Mouse (Mus musculus): Measurements from ENCODE around the gene 9930111J21Rik1. TPM values are rescaled to one million over a fixed set of nuclear protein-coding genes. Genes with fewer than 3 reads are reported as not detected.
"Not testable (repeated sequence)": the region's sequence is repeated elsewhere in the genome, so short reads cannot be mapped to it uniquely, and the experiment has no call there.

Gene 9930111J21Rik1
- polyA plus RNA-seq, 1 experiment from 2014 or later: 0.39 TPM

DNA sequence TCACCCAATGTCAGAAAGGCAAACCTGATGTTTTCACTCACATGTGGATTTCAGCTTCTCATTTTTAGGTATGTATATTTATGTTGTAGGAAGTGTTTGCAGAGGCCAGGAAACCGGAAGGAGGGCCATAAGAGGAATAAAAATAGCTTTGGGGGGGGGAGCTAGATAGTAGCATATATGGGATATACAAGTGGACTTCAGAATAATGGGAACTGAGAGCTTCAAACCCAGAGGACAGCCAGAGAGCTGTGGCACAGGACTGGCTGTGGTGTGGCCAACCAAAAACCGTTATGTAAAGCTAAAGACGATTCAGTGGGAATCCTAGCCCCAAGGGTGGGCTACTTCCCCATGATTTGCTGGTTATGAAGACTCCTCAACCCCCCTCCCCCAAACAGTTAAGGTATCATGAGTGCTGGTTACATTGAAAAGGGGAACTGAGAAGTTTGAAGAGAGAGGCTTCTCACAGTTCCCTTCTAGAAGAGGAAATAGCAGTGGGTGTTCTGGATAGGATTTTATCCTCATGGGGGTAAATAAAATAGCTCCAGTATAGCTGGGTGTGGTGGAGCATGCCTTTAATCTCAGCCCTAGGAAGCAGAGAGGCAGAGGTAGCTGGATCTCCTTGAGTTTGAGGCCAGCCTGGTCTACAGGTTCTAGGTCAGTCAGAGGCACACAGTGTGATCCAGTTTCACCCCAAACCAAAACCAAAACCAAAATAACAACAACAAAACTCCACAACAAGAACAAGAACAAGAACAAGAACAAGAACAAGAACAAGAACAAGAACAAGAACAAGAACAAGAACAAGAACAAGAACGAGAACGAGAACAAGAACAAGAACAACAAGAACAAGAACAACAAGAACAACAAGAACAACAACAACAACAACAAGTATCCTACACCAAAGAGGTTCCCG is 78.3 kb downstream of the 9930111J21Rik1 start:
- H3K27ac ChIP-seq (replicated peaks; ENCODE audit: low read depth, low read length); H3K27me3 ChIP-seq (replicated peaks; ENCODE audit: control insufficient read depth, insufficient read depth, low read length); DNase-seq (ENCODE audit: low spot score); H3K9ac ChIP-seq (ENCODE audit: low read depth, low read length); H3K4me1 ChIP-seq (ENCODE audit: control insufficient read depth, insufficient read depth, low read length); H3K4me3 ChIP-seq (ENCODE audit: low read depth, low read length); H3K4me2 ChIP-seq (ENCODE audit: low read depth, low read length); H3K36me3 ChIP-seq (ENCODE audit: control insufficient read depth, insufficient read depth, low read length); H3K9me3 ChIP-seq (ENCODE audit: control insufficient read depth, low read length); ATAC-seq (ENCODE audit: low read depth): not testable (repeated sequence)
- 73% methylated on average over 6 of the region's 6 CpGs for WGBS

DNA sequence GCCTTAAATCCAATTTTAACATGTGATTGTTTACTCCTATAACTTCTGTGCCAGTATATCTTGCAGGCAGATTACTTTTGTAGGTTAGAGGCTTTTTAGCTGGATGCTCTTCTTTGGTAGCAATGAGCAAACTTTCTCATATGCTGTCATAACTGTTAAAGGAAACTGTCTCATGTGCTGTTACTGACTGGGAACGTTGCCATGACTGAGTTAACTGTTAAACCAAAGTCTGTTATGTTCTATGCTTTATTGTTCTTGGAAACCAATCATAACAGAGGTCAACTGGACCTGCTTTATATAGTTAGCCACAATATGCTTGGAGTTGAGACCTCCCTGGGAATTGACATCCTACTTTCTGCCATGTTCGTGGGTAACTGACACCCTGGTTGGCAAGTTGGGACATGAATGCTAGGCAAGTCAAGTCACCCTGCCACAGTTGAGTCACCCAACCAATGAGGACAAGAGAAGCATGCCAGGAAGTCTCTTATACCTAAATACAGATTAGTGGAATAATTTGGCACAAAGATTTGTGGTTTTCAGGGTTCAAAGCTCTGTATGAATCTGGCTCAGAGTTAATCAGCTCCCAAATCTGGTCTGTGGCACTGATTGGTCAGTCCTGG is 80.3 kb downstream of the 9930111J21Rik1 start:
- no peak overlapping the region for H3K4me2 ChIP-seq (ENCODE audit: low read depth, low read length)

More for the DNA sequence above, 80.3 kb downstream of the 9930111J21Rik1 start:
- Histone ChIP-seq H3K27me3 (replicated peaks; ENCODE audit: control insufficient read depth, insufficient read depth, low read length) (no peaks in the 10 kb centered on the region), H3K36me3 (ENCODE audit: control insufficient read depth, insufficient read depth, low read length) (no peaks in the 10 kb centered on the region), H3K4me3 (ENCODE audit: low read depth, low read length) (no peak overlapping the region), H3K9ac (ENCODE audit: low read depth, low read length) (no peak overlapping the region), H3K9me3 (ENCODE audit: control insufficient read depth, low read length) (no peaks in the 10 kb centered on the region), H3K4me1 (ENCODE audit: control insufficient read depth, insufficient read depth, low read length) (no peaks in the 10 kb centered on the region), H3K27ac (replicated peaks; ENCODE audit: low read depth, low read length) (no peak overlapping the region)
- ATAC-seq (ENCODE audit: low read depth) (no peak), DNase-seq (ENCODE audit: low spot score) (no peak)
- 58% methylated on average over 2 of the region's 2 CpGs for WGBS

Other genes starting within 250 kb of the 9930111J21Rik1 start
- 912 and 926 TPM in 2 replicates for gene Rack1, start 179.1 kb downstream of the 9930111J21Rik1 start, polyA plus RNA-seq (2014; fragmentation: Nextera tagmentation; extraction: Ambion mirVana)
- gene Trim41, start 162.0 kb downstream of the 9930111J21Rik1 start, polyA plus RNA-seq (2014; fragmentation: Nextera tagmentation; extraction: Ambion mirVana): 5.2 and 5.3 TPM in 2 replicates
- gene Trim7, start 153.3 kb downstream of the 9930111J21Rik1 start, polyA plus RNA-seq (2014; fragmentation: Nextera tagmentation; extraction: Ambion mirVana): 1.3 TPM in 2 replicates
- gene Gm12184, start 152.7 kb downstream of the 9930111J21Rik1 start, polyA plus RNA-seq (2014; fragmentation: Nextera tagmentation; extraction: Ambion mirVana): 3.4 and 4.6 TPM in 2 replicates
- gene Irgm1, start 107.7 kb downstream of the 9930111J21Rik1 start, polyA plus RNA-seq (2014; fragmentation: Nextera tagmentation; extraction: Ambion mirVana): 6.9 and 7.6 TPM in 2 replicates
- gene Gm5431, start 77.2 kb downstream of the 9930111J21Rik1 start, polyA plus RNA-seq (2014; fragmentation: Nextera tagmentation; extraction: Ambion mirVana): 0.36 and 0.56 TPM in 2 replicates
- gene Psme2b, start 33.2 kb downstream of the 9930111J21Rik1 start, polyA plus RNA-seq (2014; fragmentation: Nextera tagmentation; extraction: Ambion mirVana): 2.8 and 3.4 TPM in 2 replicates
- gene Olfr56, start 509 bp downstream of the 9930111J21Rik1 start, polyA plus RNA-seq (2014; fragmentation: Nextera tagmentation; extraction: Ambion mirVana): 0.08 TPM in 1 of 2 replicates, not detected in the other
- gene Gm12185, start 12.8 kb upstream of the 9930111J21Rik1 start, polyA plus RNA-seq (2014; fragmentation: Nextera tagmentation; extraction: Ambion mirVana): not detected in 2 replicates
- gene Tgtp1, start 14.8 kb upstream of the 9930111J21Rik1 start, polyA plus RNA-seq (2014; fragmentation: Nextera tagmentation; extraction: Ambion mirVana): 0.81 TPM in 1 of 2 replicates, not detected in the other
- gene 9930111J21Rik2, start 71.8 kb upstream of the 9930111J21Rik1 start, polyA plus RNA-seq (2014; fragmentation: Nextera tagmentation; extraction: Ambion mirVana): 0.59 and 0.81 TPM in 2 replicates
- gene Tgtp2, start 84.8 kb upstream of the 9930111J21Rik1 start, polyA plus RNA-seq (2014; fragmentation: Nextera tagmentation; extraction: Ambion mirVana): 0.11 and 0.28 TPM in 2 replicates
- 1.8 and 2.4 TPM in 2 replicates for gene Ifi47, start 97.2 kb upstream of the 9930111J21Rik1 start, polyA plus RNA-seq (2014; fragmentation: Nextera tagmentation; extraction: Ambion mirVana)
- gene Olfr1396, start 135.5 kb upstream of the 9930111J21Rik1 start, polyA plus RNA-seq (2014; fragmentation: Nextera tagmentation; extraction: Ambion mirVana): 0.08 and 0.46 TPM in 2 replicates
- 0.10 and 0.35 TPM in 2 replicates for gene Olfr1395, start 162.9 kb upstream of the 9930111J21Rik1 start, polyA plus RNA-seq (2014; fragmentation: Nextera tagmentation; extraction: Ambion mirVana)
- not detected in 2 replicates for gene Olfr1394, start 175.0 kb upstream of the 9930111J21Rik1 start, polyA plus RNA-seq (2014; fragmentation: Nextera tagmentation; extraction: Ambion mirVana)
- gene Btnl9, start 207.8 kb upstream of the 9930111J21Rik1 start, polyA plus RNA-seq (2014; fragmentation: Nextera tagmentation; extraction: Ambion mirVana): 1.5 and 2.3 TPM in 2 replicates
- gene Zfp62, start 223.9 kb upstream of the 9930111J21Rik1 start, polyA plus RNA-seq (2014; fragmentation: Nextera tagmentation; extraction: Ambion mirVana): 40.4 and 42.0 TPM in 2 replicates

All from embryonic facial prominence, embryonic 14.5 days (tissue).